Mouse (Mus musculus) embryonic stem cell, embryonic (primary cell): ENCODE data around the gene Slc20a1.

ENCODE experiments used
- CTCF ChIA-PET, 4 experiments: fragments of 300-600 bp in 2 of 4; fragments of 350-600 bp in 2 of 4; sonication (Branson Sonifier 250); formaldehyde crosslinking; loops; one replicate each; lab custom pipeline; 2022; ENCODE audit warnings: inconsistent platforms in 2 of 4; lab: Charles Lee
- POLR2A ChIA-PET, 4 experiments: fragments of 300-600 bp in 2 of 4; fragments of 350-600 bp in 2 of 4; sonication (Branson Sonifier 250); formaldehyde crosslinking; loops; one replicate each; lab custom pipeline; 2022; ENCODE audit warnings: antibody characterized with exemption in 4 of 4, inconsistent platforms in 1 of 4; lab: Charles Lee

The Slc20a1 gene

DNA sequence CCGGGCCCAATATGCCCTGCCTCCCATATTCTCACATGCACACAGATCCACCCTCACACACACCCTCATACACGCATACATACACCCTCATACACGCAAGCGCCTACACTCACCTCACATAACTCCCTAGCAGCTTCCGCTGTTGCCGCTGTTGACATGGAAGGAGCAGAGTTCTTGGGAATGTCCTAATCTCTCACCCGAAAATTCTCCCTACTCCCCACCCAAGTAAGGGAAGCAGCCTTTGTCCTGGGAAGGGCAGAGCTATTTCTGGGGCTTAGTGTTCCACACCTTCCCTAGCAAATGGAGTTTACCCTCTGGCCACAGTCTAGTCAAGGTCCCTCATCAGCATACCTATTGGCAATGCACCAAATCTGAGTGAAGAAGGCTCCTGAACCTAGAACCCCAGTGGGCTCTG is 49.1 kb downstream of the Slc20a1 start:
- ChIA-PET CTCF (interaction anchor here in 2 of 4 experiments (0.9 to 1.0 kb wide), 3 partner anchors 11 to 70 kb away, joined by 3 read pairs; no protein-coding TSS in a partner anchor), POLR2A (interaction anchor here (0.6 to 13.5 kb wide), 37 partner anchors 10 to 1674 kb away, joined by 3 to 793 read pairs (median 8); partner anchors contain the start of genes Slc20a1 (in 4 of the 4), Chchd5 (in 2 of the 4) and Polr1b (in 1 of the 4))

DNA sequence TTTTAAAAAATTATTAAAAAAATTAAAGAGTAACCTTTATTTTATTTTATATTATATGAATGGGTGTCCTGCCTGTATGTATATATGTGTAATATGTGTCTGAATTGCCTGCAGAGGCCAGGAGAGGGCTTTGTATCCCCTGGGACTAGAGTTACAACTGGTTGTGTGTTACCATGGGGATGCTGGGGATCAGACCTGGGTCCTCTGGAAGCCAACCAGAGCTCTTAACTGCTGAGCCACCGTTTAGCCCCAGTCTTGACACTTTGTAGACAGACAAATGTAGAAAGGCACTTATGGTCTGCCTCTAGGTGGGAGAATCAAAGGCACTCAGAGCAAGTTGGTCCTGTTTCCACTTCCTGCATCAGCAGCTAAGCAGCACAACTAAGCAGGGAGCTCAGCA is 50.8 kb downstream of the Slc20a1 start:
- ChIA-PET POLR2A (interaction anchor here in 3 of 4 experiments (0.6 to 13.5 kb wide), 9 partner anchors 8 to 285 kb away, joined by 3 to 793 read pairs (median 274); partner anchors contain the start of gene Slc20a1 (in 3 of the 3)), CTCF (no interaction called here)

DNA sequence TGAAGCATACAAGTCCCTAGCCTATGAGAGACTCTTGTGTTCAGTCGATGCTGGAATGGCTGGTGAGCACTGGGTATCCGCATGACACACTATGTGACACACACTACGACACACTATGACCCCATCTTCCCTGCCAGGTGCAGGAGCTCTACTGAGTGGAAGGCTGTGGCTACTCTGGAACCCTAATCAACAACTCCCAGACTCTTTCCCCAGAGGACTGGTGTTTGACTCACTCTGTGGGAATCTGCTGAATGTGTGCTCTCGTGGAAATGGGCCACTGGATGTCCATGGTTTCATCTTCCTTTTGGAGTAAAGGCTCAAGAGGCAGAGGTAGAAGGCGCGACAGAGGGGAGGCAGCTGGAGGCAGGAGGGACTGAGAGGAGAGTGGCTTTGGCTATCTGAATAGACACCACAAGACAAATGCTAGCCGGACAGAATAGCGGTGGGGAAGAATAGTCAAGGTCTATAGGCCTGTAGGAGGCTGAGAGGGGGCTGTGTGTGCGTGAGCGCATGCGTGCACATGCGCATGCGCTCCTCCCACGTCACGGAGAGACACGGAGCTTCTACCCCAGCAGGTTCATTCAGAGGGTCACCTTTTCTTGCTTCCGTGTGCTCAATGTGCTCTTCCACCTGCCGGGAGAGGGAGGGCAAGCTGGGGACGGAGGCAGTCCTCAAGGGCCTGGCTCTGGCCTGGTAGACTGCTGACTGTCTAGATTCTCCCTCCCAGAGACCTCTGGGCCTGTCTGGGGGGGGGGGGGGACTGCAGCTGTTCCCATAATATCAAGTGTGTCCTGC is 54.5 kb downstream of the Slc20a1 start:
- CTCF ChIA-PET, result interaction anchor here in 3 of 4 experiments (0.5 to 1.6 kb wide), 13 partner anchors 8 to 174 kb away, joined by 3 to 9 read pairs (median 3); no protein-coding TSS in a partner anchor
- POLR2A ChIA-PET, result interaction anchor here (0.6 to 16.3 kb wide), 63 partner anchors 7 to 418 kb away, joined by 3 to 358 read pairs (median 4); partner anchors contain the start of genes Slc20a1 (in 3 of the 4), Chchd5 (in 2 of the 4), Ckap2l (in 1 of the 4) and Polr1b (in 1 of the 4)

DNA sequence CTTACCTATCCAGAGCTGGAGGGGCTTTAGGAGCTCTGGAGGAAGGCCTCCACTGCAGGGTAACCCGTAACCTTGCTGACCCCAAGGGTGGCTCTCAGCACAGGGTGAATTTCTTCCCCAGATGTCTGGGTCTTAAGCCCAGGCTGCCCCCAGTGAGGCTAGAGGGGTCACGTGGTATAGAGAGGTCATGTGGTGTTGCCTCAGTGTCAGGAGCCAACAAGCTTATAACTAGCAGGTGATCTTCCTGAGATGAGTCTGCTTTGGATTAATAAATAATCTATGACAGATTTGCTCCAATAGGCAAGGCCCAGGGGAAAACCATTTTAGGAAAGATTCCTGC is 55.0 kb downstream of the Slc20a1 start:
- ChIA-PET POLR2A (interaction anchor here (0.7 to 16.3 kb wide), 66 partner anchors 8 to 419 kb away, joined by 3 to 358 read pairs (median 4); partner anchors contain the start of genes Slc20a1 (in 3 of the 4), Chchd5 (in 2 of the 4), Ckap2l (in 1 of the 4) and Polr1b (in 1 of the 4)), CTCF (interaction anchor here in 3 of 4 experiments (0.6 to 1.6 kb wide), 11 partner anchors 9 to 175 kb away, joined by 3 to 9 read pairs (median 3); no protein-coding TSS in a partner anchor)

DNA sequence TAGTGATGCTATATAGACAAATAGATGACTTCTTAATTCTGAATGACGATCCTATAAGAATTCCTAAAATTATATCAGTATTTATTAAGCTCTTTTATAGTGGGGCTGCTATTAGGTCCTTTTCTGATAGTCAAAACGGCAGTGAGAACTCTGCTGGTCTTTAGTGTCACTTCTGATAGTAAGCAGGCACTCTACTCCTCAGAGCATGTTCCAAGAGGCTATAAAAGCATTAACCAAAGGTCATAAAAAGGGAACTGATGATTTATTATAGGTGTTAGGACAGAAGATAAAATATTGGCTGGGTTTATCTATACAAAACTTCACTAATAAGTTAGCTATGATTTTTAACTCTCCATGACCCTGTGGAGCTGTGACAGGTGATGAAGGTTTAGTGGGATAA is 55.5 kb downstream of the Slc20a1 start:
- POLR2A ChIA-PET, result interaction anchor here (0.6 to 16.3 kb wide), 53 partner anchors 8 to 192 kb away, joined by 3 to 358 read pairs (median 5); partner anchors contain the start of genes Slc20a1 (in 3 of the 4), Chchd5 (in 2 of the 4), Ckap2l (in 1 of the 4) and Polr1b (in 1 of the 4)
- CTCF ChIA-PET, result interaction anchor here (0.6 to 1.6 kb wide), 8 partner anchors 9 to 175 kb away, joined by 3 to 6 read pairs (median 4); no protein-coding TSS in a partner anchor

DNA sequence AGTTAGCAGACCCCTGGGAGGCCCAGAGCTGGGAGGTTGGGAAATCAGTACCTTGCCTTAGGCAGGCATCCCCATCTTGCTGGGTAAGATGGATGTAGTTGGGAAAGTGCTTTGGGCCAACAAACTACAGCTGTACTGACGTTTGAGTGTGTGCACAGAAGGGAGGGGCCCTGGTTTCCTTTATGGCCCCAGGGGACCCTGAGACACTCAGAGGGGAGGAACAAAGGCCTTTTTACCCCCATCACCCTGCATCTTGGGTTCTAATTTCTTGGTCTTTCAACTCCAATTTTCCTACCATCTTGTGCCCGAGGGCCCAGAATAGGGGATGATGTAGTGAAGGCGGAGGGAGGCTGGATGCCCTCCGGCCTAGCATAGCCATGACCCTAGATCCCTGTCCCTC is 57.4 kb downstream of the Slc20a1 start:
- CTCF ChIA-PET, result interaction anchor here in 3 of 4 experiments (0.6 to 1.5 kb wide), 3 partner anchors 58 to 80 kb away, joined by 3 to 20 read pairs (median 4); no protein-coding TSS in a partner anchor
- POLR2A ChIA-PET, result interaction anchor here in 2 of 4 experiments (0.6 to 16.3 kb wide), 13 partner anchors 10 to 89 kb away, joined by 3 to 358 read pairs (median 34); partner anchors contain the start of gene Slc20a1 (in 2 of the 2)

DNA sequence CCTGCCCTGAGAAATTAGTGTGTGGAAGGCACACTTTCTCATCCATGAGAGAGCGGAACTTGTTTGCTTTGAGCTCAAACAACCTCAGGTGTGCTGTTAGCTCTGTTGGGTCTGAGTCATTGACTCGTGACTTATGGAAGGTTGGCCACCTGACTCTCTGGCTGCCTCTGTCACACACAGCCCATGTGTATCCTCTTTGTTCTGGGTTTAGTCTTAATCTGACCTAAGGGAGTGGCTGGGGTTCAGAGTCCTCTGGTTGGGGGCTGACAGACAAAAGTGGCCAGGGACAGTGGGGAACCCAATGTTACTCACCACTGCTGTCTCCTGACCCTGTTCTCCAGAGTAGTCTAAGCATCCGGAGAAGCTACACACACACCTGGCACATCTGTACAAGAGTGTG is 59.5 kb downstream of the Slc20a1 start:
- CTCF ChIA-PET, result interaction anchor here (0.5 to 3.1 kb wide), 50 partner anchors 11 to 560 kb away, joined by 3 to 19 read pairs (median 4); partner anchors contain the start of genes Chchd5 (in 1 of the 4), Ckap2l (in 1 of the 4), Polr1b (in 1 of the 4) and Ttl (in 1 of the 4)
- POLR2A ChIA-PET, result interaction anchor here (0.5 to 16.3 kb wide), 48 partner anchors 12 to 440 kb away, joined by 3 to 358 read pairs (median 5); partner anchors contain the start of genes Slc20a1 (in 3 of the 4), Chchd5 (in 2 of the 4), Polr1b (in 1 of the 4) and Tmem87b (in 1 of the 4)

DNA sequence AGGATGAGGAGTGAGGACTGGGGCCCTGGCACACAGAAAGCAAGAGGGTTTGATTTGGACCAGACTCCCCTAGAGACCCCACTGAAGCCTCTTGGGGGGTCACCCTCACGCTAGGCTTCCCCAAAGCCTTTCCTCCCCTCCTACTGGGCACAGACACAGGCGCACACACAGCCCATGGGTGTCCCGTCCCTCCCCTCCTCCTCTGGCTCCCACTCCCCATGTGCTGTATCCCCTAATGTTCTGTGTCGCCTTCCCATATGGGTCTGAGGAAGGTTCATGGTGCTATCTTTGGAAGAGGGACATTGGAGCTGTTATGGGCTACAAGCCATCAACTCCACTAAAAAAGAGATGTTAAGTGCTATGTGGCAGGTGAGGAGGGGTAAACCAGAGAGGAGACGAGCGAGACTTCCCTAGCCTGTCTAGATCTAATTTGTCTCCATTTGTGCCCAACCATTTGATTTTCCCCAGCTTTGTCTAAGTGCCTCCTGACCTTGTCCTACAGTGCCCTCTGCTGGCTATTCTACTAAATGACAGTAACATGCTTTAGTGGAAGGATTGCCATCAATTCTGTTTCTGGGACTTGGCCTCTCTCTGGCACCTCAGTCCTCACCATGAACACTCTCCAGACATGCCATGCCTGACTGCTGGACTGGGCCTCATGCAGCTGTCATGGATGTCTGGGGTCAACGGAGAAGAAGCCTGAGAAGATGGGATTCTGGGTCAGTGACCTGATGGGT is 60.1 kb downstream of the Slc20a1 start:
- ChIA-PET CTCF (interaction anchor here (0.5 to 3.1 kb wide), 50 partner anchors 10 to 561 kb away, joined by 3 to 19 read pairs (median 4); partner anchors contain the start of genes Chchd5 (in 1 of the 4), Ckap2l (in 1 of the 4), Polr1b (in 1 of the 4) and Ttl (in 1 of the 4)), POLR2A (interaction anchor here in 3 of 4 experiments (0.5 to 16.3 kb wide), 49 partner anchors 11 to 440 kb away, joined by 3 to 358 read pairs (median 5); partner anchors contain the start of genes Slc20a1 (in 3 of the 3), Chchd5 (in 2 of the 3), Polr1b (in 2 of the 3) and Tmem87b (in 1 of the 3))

DNA sequence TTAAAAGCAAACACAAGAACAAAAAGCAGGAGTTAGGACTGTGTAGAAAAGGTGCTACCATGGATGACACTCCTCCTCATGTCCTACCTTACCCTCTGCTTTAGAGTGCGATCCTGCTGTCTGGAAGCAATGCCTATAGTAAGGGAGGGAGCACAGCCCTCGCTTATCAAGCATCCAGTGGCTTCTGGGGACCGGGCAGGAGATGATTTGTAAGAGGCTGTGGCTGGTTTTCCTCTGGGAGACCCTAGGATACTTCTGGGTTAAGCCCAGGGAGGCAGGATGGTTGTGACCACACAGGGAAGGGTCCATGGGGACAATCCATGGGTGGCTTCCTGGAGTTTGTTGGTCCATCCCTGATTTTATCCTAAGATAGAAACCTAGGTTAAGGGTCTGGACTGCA is 62.1 kb downstream of the Slc20a1 start:
- ChIA-PET CTCF (interaction anchor here in 1 of 4 experiments (0.9 kb wide), 1 partner anchor 84 kb away, joined by 4 read pairs; no protein-coding TSS in a partner anchor), POLR2A (interaction anchor here in 2 of 4 experiments (1.2 to 16.3 kb wide), 12 partner anchors 9 to 132 kb away, joined by 3 to 358 read pairs (median 40); partner anchors contain the start of genes Slc20a1 (in 2 of the 2), Chchd5 (in 1 of the 2) and Ckap2l (in 1 of the 2))
